Mouse (Mus musculus) small intestine, adult 2 months (tissue): ENCODE results near the gene Ppp1r14d.

Source experiments
- CTCF ChIP-seq: fragments of 200-500 bp; IDR thresholded peaks from 2 replicates; pipeline ENCODE4 v1.5.1; 2012; ENCODE audit warnings: low read depth, mild to moderate bottlenecking, control low read depth, inconsistent platforms, low read length, moderate library complexity, mixed read lengths; ENCODE audit not compliant: insufficient replicate concordance, insufficient read length; ENCODE audit errors: extremely low read depth
- POLR2A ChIP-seq: fragments of 200-500 bp; IDR thresholded peaks from 2 replicates; pipeline ENCODE4 v1.6.1; 2012; ENCODE audit warnings: low read depth, mild to moderate bottlenecking, control low read depth, inconsistent platforms, low read length, moderate library complexity

GRCm38 (mm10) chr2:119260518-119260917 is 30.8 kb upstream of the Ppp1r14d start:
- TF ChIP-seq POLR2A (no peak), CTCF (no peak)
